Mouse (Mus musculus): ENCODE results near the gene Cux1.

The Cux1 gene

DNA sequence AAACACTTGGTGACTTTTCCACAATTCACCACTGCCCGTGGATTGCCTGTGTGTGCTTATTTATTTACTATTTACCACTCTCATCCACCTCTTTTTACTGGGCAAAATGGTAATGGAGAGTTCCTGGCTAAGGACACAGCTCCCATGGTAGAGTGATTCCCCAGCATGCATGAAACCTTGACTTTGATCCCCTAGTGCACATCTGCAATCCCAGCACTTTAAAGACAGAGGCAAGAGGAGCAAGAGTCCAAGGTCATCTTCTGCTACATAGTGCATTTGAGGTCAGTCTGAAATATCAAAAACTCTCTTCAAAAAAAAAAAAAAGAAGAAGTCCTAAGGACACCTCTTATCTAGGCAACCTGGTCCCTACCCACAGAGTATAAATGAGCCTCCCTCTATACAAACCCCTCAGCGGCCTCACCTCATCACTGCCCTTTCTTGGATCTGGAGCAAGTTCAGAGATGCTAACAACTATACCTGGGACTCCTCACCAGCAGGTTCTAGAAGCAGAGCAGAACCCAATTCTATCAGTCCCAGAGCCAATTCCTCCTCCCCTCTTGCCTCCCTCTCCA is 55.1 kb downstream of the Cux1 start:
- in situ Hi-C loops (cut with MboI, MseI): no loop called here

GRCm38 (mm10) chr5:136511378-136511777 is 55.9 kb downstream of the Cux1 start:
- in situ Hi-C loops (cut with MboI, MseI): no loop called here

DNA sequence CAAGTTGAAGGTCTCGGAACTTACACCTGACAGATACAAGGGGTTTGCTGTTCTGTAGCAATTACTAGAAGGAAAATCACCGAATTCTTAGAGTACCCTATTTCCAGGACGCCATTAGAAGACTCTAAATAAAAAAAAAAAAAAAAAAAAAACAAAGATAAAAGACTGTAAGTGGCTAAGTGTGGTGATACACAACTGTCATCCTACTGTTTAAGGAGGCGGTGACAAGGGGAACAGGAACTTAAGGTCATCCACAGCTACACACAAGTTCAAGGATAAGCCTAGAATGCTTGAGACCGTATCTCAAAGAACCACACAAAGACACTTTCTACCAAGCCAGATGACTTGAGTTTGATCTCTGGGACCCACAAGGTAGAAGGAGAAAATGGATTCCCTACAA is 56.7 kb downstream of the Cux1 start:
- in situ Hi-C loops (cut with MboI, MseI): no loop called here

DNA sequence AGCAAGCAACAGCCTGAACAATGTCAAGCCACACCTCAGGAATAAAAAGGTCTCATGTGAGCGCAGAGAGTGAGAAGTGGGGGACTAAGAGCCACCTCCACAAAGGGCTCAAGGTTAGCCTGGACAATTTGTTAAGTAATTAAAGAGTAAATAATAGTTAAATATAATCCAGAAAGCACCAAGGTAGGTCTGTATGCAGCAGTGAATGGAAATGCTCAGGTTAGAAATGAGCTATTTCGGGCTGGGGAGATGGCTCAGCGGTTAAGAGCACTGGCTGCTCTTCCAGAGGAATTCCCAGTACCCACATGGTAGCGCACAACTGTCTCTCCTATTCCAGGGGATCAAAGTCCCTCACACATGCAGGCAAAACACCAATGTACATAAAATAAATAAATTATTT is 59.7 kb downstream of the Cux1 start:
- in situ Hi-C loops (cut with MboI, MseI): no loop called here

GRCm38 (mm10) chr5:136506262-136506661 is 61.0 kb downstream of the Cux1 start:
- in situ Hi-C loops (cut with MboI, MseI): no loop called here

- in situ Hi-C loops (cut with MboI, MseI): no loop called here
Measured at GRCm38 (mm10) chr5:136502491-136503086, 64.7 kb downstream of the Cux1 start.

- in situ Hi-C loops (cut with MboI, MseI): no loop called here
Measured at GRCm38 (mm10) chr5:136500307-136500871, 66.9 kb downstream of the Cux1 start.

- in situ Hi-C loops (cut with MboI, MseI): no loop called here
Measured at GRCm38 (mm10) chr5:136499316-136499715, 68.0 kb downstream of the Cux1 start.

DNA sequence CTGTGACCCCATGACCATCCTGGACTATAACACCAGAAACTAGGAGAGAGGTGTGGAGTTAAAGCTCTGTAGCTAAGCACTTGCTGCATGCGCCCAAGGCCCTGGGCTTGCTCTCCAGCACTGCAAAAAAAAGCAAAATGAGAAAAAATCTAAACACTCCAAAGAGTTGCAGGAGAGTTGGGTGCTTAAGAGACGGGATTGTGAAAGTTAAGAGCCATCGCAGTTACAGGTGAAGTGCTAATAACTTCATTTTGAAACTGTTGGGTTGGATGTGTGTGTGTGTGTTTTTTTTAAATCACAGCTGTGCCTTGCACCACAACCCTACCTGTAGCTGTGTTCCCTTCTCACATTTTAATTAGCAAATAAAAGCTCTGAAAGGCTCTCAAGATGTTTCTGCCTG is 68.5 kb downstream of the Cux1 start:
- in situ Hi-C loops (cut with MboI, MseI): no loop called here

GRCm38 (mm10) chr5:136497301-136497700 is 70.0 kb downstream of the Cux1 start:
- in situ Hi-C loops (cut with MboI, MseI): no loop called here

DNA sequence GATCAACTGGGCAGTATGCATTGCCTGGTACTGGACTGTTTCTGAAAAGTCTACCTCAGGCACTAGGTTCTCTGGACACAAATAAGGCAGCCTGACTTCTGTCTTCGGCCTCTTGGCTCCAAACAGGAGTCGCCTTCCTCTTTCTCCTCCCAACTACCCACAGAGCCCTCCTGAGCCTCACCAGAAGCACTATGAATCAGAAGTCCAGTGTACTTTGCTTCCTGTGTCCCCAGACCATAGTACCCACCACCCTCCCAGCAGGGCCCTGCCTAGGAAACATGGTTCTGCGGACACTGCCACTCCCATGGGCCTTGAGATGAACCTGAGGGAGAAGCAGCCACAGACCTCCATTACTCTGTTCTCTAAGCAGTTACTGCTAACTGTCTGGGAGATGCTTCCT is 71.7 kb downstream of the Cux1 start:
- in situ Hi-C loops (cut with MboI, MseI): no loop called here

DNA sequence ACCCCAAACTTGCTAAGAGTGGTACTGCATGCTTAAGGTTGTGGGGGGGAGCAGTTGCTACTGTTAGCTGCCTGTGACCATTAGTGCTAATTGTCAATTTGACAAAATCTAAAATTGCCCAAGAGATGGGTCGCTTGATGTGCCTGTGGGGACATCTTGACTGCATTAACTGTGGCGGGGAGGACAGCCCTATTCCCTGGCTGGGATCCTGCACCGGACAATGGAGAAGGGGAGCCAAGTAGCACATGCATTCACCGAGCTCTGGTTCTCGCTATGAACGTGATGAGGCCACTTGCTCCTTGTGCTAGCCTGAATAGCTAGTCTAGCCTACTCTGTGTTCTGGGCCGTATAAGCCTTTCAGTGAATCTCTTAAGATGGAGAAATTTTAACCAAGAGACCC is 72.4 kb downstream of the Cux1 start:
- in situ Hi-C loops (cut with MboI, MseI): no loop called here

- in situ Hi-C loops (cut with MboI, MseI): no loop called here
Measured at GRCm38 (mm10) chr5:136494288-136494687, 73.0 kb downstream of the Cux1 start.

GRCm38 (mm10) chr5:136489450-136489849 is 77.8 kb downstream of the Cux1 start:
- in situ Hi-C loops (cut with MboI, MseI): no loop called here

GRCm38 (mm10) chr5:136488721-136489120 is 78.6 kb downstream of the Cux1 start:
- in situ Hi-C loops (cut with MboI, MseI): no loop called here

GRCm38 (mm10) chr5:136488223-136488622 is 79.1 kb downstream of the Cux1 start:
- in situ Hi-C loops (cut with MboI, MseI): no loop called here

DNA sequence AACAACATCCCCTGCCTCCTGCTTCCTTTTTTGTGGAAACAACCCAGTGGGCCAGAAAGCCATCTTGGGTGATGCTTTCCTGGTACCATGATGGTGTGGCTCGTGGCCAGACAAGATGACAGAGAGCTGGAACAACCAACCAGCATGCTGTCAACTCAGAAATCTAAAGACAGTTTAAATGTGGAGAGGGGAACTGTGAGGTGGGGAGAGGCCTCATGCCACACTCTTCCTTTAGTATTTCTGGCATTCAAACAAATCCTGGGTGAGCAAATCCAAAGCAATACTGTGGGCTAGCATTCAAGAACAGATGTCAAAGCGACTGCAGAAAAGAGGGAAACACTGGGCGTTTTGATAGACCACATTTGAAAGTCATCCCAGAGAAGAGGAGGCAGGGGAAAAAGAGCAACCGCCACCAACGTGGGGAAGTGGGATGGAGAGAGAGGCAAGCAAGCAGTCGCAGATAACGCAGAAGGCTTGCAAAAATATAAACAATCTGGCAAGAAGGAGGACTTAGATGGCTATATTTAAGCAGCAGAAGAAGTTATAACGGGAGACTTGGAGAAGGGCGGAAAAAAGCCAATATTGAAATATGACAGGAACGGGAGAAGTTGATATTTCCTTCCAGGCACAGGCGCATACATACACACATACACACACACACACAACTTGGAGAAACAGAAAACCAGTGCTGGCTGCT is 79.7 kb downstream of the Cux1 start:
- in situ Hi-C loops (cut with MboI, MseI): no loop called here

- in situ Hi-C loops (cut with MboI, MseI): no loop called here
Measured at GRCm38 (mm10) chr5:136486401-136486800, 80.9 kb downstream of the Cux1 start.

DNA sequence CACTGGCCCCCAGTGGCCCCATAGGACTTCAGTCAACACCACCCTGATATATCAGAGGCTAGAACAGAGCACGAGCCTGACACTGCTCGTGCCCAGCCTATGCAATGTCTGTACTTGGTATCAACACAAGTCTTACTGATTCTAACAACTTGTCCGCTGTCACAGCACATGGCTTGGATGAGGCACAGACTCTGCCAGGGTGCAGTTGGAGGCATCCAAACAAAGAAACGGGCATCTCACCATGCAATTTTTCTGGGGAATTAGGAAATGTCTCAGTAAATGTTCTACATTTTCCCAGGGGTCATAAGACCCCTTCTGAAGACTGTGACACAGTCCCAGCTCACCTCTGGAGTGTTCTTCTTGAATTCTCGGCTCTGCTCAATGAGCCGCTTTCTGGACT is 81.9 kb downstream of the Cux1 start:
- in situ Hi-C loops (cut with MboI, MseI): no loop called here

- in situ Hi-C loops (cut with MboI, MseI): no loop called here
Measured at GRCm38 (mm10) chr5:136482434-136482833, 84.9 kb downstream of the Cux1 start.

DNA sequence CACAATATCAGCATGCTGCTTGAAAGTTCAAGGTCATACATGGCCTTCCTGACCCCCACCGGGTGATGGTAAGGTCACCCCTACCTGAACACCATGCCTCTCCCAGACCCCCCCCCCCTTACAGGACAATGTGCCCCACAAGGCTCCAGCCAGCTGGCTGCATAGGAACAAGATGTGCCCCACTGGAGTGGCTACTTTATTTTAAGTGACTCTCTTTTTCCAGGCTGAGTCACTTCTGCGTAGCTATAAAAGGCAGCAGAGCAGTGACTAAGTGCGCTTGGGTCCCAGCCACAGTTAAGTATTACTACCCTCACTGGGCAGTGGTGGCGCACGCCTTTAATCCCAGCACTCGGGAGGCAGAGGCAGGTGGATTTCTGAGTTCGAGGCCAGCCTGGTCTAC is 86.7 kb downstream of the Cux1 start:
- in situ Hi-C loops (cut with MboI, MseI): no loop called here

DNA sequence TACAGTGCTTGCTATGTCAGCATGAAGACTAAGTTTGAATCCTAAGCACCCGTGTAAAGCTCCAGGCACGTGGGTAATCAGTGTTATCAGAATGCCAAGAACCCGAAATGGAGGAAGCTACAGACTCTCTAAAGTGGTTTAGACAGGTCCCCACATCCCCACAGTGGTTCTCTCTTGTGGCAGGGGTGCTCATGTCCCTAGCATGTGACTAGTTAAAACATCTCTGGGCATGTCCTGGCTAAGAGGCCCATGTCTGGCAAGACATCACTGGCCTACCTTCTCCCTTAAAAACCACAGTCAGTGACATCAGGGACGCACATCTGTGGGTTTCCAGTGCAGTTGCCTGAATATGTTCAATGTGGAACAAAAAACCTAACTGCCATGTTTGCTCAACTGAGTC is 87.5 kb downstream of the Cux1 start:
- in situ Hi-C loops (cut with MboI, MseI): no loop called here

Data from T-helper 2 cell (primary cell).